Mouse (Mus musculus) kidney, embryonic 14.5 days (tissue): Measurements from ENCODE around the gene Tent4a. TPM values are rescaled to one million over a fixed set of nuclear protein-coding genes. Genes with fewer than 3 reads are reported as not detected.

Source experiments
- ATAC-seq: fragments of 200-750 bp; cut with Nextera tagmentation; 2 replicates; pipeline ENCODE4 v1.8.0; 2017; ENCODE audit warnings: moderate number of reproducible peaks, mild to moderate bottlenecking, moderate TSS enrichment, moderate library complexity; ENCODE audit not compliant: low FRiP score, low TSS enrichment
- H3K27ac ChIP-seq: fragments of 300-500 bp; sonication (generic); 2 replicates; pipeline ENCODE4 v1.5.1; 2014; ENCODE audit warnings: low read depth, mild to moderate bottlenecking, low read length, moderate library complexity, mixed read lengths
- H3K27me3 ChIP-seq: fragments of 300-500 bp; sonication (generic); 2 replicates; pipeline ENCODE4 v1.6.1; 2014; ENCODE audit warnings: mild to moderate bottlenecking, low read length; ENCODE audit not compliant: control insufficient read depth, insufficient read depth
- H3K36me3 ChIP-seq: fragments of 300-500 bp; sonication (generic); 2 replicates; pipeline ENCODE4 v1.6.1; 2014; ENCODE audit warnings: low read length, mixed read lengths; ENCODE audit not compliant: control insufficient read depth, insufficient read depth
- H3K4me1 ChIP-seq: fragments of 300-500 bp; sonication (generic); 2 replicates; pipeline ENCODE4 v1.6.1; 2014; ENCODE audit warnings: low read length, mixed read lengths; ENCODE audit not compliant: control insufficient read depth, insufficient read depth
- H3K4me2 ChIP-seq: fragments of 300-500 bp; sonication (generic); replicated peaks from 2 replicates; pipeline ENCODE4 v1.6.1; 2014; ENCODE audit warnings: low read depth, mild to moderate bottlenecking, low read length
- H3K4me3 ChIP-seq: fragments of 300-500 bp; sonication (generic); 2 replicates; pipeline ENCODE4 v1.5.1; 2014; ENCODE audit warnings: mild to moderate bottlenecking, low read length
- H3K9ac ChIP-seq: fragments of 300-500 bp; sonication (generic); 2 replicates; pipeline ENCODE4 v1.6.1; 2014; ENCODE audit warnings: low read depth, mild to moderate bottlenecking, low read length, moderate library complexity
- H3K9me3 ChIP-seq: fragments of 300-500 bp; sonication (generic); 2 replicates; pipeline ENCODE4 v1.6.1; 2016; ENCODE audit warnings: low read length; ENCODE audit not compliant: control insufficient read depth
- WGBS: fragments of 180-500 bp; shearing (Covaris S2); extraction: QIAGEN DNeasy Blood & Tissue Kit; methylation state at CpG from one replicate; pipeline ENCODE4 v1.1.7; 2014; 5-methylcytosine and 5-hydroxymethylcytosine counted together
- polyA plus RNA-seq: library from polyadenylated mRNA; unstranded; fragments of >200 nt; fragmentation: Nextera tagmentation; extraction: Ambion mirVana; gene quantifications from 2 replicates; pipeline ENCODE4 v1.2.1, GENCODE M21; 2014

Tent4a gene
- polyA plus RNA-seq, 1 experiment from 2014 or later = 8.6 TPM

- 79% methylated on average over 6 of the region's 6 CpGs for WGBS
- Histone ChIP-seq H3K27ac (no peak overlapping the region), H3K36me3 (peaks cover 17% of the 10 kb centered on the region; the same call in 1 of the 2 replicates), H3K9ac (no peak overlapping the region), H3K4me1 (peaks cover 11% of the 10 kb centered on the region; the same call in 1 of the 2 replicates), H3K4me2 (no peak overlapping the region), H3K9me3 (no peaks in the 10 kb centered on the region), H3K4me3 (no peak overlapping the region), H3K27me3 (no peaks in the 10 kb centered on the region)
- ATAC-seq = no peak
Measured at GRCm38 (mm10) chr13:69517445-69517844, 17.0 kb downstream of the Tent4a start.

GRCm38 (mm10) chr13:69515091-69515490 is 19.3 kb downstream of the Tent4a start:
- 88% methylated on average over 3 of the region's 3 CpGs for WGBS

GRCm38 (mm10) chr13:69509391-69510244 is 24.8 kb downstream of the Tent4a start:
- H3K27ac ChIP-seq = no peak overlapping the region
- H3K4me2 ChIP-seq = no peak overlapping the region
- no peak overlapping the region for H3K9ac ChIP-seq
- H3K36me3 ChIP-seq = peaks cover 67% of the 10 kb centered on the region
- no peaks in the 10 kb centered on the region for H3K4me1 ChIP-seq
- no peak overlapping the region for H3K4me3 ChIP-seq
- WGBS = 62% methylated on average over 9 of the region's 9 CpGs
- H3K27me3 ChIP-seq = no peaks in the 10 kb centered on the region
- H3K9me3 ChIP-seq = no peaks in the 10 kb centered on the region
- ATAC-seq = peak; percentile 63

More at GRCm38 (mm10) chr13:69515091-69515490, 19.3 kb downstream of the Tent4a start:
- Histone ChIP-seq H3K9me3 (no peaks in the 10 kb centered on the region), H3K36me3 (peaks cover 35% of the 10 kb centered on the region; the same call in 1 of the 2 replicates), H3K27ac (no peak overlapping the region), H3K27me3 (no peaks in the 10 kb centered on the region), H3K4me2 (no peak overlapping the region), H3K4me3 (no peak overlapping the region), H3K9ac (no peak overlapping the region), H3K4me1 (0 out of 2 replicates have a peak, but pooled peaks cover 5% of the 10 kb centered on the region)
- ATAC-seq = no peak

GRCm38 (mm10) chr13:69507666-69508065 is 26.8 kb downstream of the Tent4a start:
- 95% methylated on average over 3 of the region's 3 CpGs for WGBS
- Histone ChIP-seq H3K9ac (no peak overlapping the region), H3K4me1 (no peaks in the 10 kb centered on the region), H3K36me3 (peaks cover 81% of the 10 kb centered on the region), H3K4me3 (no peak overlapping the region), H3K27ac (no peak overlapping the region), H3K9me3 (no peaks in the 10 kb centered on the region), H3K4me2 (no peak overlapping the region), H3K27me3 (no peaks in the 10 kb centered on the region)
- ATAC-seq = no peak

- H3K27ac ChIP-seq = no peak overlapping the region
- WGBS = 85% methylated on average over 12 of the region's 12 CpGs
Measured at GRCm38 (mm10) chr13:69506341-69507086, 27.9 kb downstream of the Tent4a start.

GRCm38 (mm10) chr13:69502863-69503262 is 31.6 kb downstream of the Tent4a start:
- H3K9me3 ChIP-seq = no peaks in the 10 kb centered on the region
- no peaks in the 10 kb centered on the region for H3K4me1 ChIP-seq
- no peak for ATAC-seq
- no peak overlapping the region for H3K4me2 ChIP-seq
- 90% methylated on average over 5 of the region's 5 CpGs for WGBS
- no peak overlapping the region for H3K27ac ChIP-seq
- H3K36me3 ChIP-seq = peaks cover 92% of the 10 kb centered on the region
- H3K27me3 ChIP-seq = no peaks in the 10 kb centered on the region
- no peak overlapping the region for H3K9ac ChIP-seq
- H3K4me3 ChIP-seq = no peak overlapping the region

More at GRCm38 (mm10) chr13:69506341-69507086, 27.9 kb downstream of the Tent4a start:
- Histone ChIP-seq H3K36me3 (peaks cover 81% of the 10 kb centered on the region), H3K9ac (no peak overlapping the region), H3K9me3 (no peaks in the 10 kb centered on the region), H3K4me2 (no peak overlapping the region), H3K4me1 (no peaks in the 10 kb centered on the region), H3K4me3 (no peak overlapping the region), H3K27me3 (no peaks in the 10 kb centered on the region)
- no peak for ATAC-seq

- H3K9ac ChIP-seq = no peak overlapping the region
- no peak for ATAC-seq
- no peaks in the 10 kb centered on the region for H3K27me3 ChIP-seq
- H3K4me3 ChIP-seq = no peak overlapping the region
- H3K9me3 ChIP-seq = no peaks in the 10 kb centered on the region
- no peaks in the 10 kb centered on the region for H3K4me1 ChIP-seq
- H3K27ac ChIP-seq = no peak overlapping the region
- H3K36me3 ChIP-seq = peaks cover 90% of the 10 kb centered on the region
- H3K4me2 ChIP-seq = no peak overlapping the region
- 95% methylated on average over 14 of the region's 14 CpGs for WGBS
Measured at GRCm38 (mm10) chr13:69502157-69502750, 32.2 kb downstream of the Tent4a start.

GRCm38 (mm10) chr13:69498276-69498675 is 36.1 kb downstream of the Tent4a start:
- H3K9ac ChIP-seq = no peak overlapping the region
- no peak overlapping the region for H3K4me2 ChIP-seq
- H3K27ac ChIP-seq = no peak overlapping the region
- no peaks in the 10 kb centered on the region for H3K4me1 ChIP-seq
- 92% methylated on average over 5 of the region's 5 CpGs for WGBS
- H3K27me3 ChIP-seq = no peaks in the 10 kb centered on the region
- peaks cover 65% of the 10 kb centered on the region for H3K36me3 ChIP-seq
- ATAC-seq = no peak
- no peak overlapping the region for H3K4me3 ChIP-seq
- H3K9me3 ChIP-seq = no peaks in the 10 kb centered on the region
